Mouse (Mus musculus) kidney, postnatal 0 days (tissue): ENCODE data around the gene Ccnjl. TPM values are rescaled to one million over a fixed set of nuclear protein-coding genes. Genes with fewer than 3 reads are reported as not detected.

ENCODE experiments used
- ATAC-seq: fragments of 200-750 bp; cut with Nextera tagmentation; replicated peaks from 2 replicates; pipeline ENCODE4 v1.8.0; 2017; ENCODE audit warnings: low read depth, moderate number of reproducible peaks, moderate TSS enrichment, moderate library complexity; ENCODE audit not compliant: low FRiP score
- DNase-seq: peaks from one replicate; pipeline ENCODE4 v3.0.0-alpha.2; 2016; ENCODE audit warnings: low spot score
- H3K27ac ChIP-seq: fragments of 300-500 bp; sonication (generic); 2 replicates; pipeline ENCODE4 v1.5.1; 2014; ENCODE audit warnings: mild to moderate bottlenecking
- H3K27me3 ChIP-seq: fragments of 300-500 bp; sonication (generic); 2 replicates; pipeline ENCODE4 v1.6.1; 2014; ENCODE audit warnings: low read length, mixed read lengths; ENCODE audit not compliant: insufficient read depth
- H3K36me3 ChIP-seq: fragments of 300-500 bp; sonication (generic); 2 replicates; pipeline ENCODE4 v1.6.1; 2014; ENCODE audit warnings: low read length, mixed read lengths; ENCODE audit not compliant: insufficient read depth
- H3K4me1 ChIP-seq: fragments of 300-500 bp; sonication (generic); replicated peaks from 2 replicates; pipeline ENCODE4 v1.6.1; 2014; ENCODE audit warnings: antibody characterized with exemption, low read length, mixed read lengths; ENCODE audit not compliant: insufficient read depth
- H3K4me2 ChIP-seq: fragments of 300-500 bp; sonication (generic); 2 replicates; pipeline ENCODE4 v1.6.1; 2014; ENCODE audit warnings: mild to moderate bottlenecking, low read length, moderate library complexity, mixed read lengths
- H3K4me3 ChIP-seq: fragments of 300-500 bp; sonication (generic); replicated peaks from 2 replicates; pipeline ENCODE4 v1.5.1; 2014; ENCODE audit warnings: low read depth, low read length
- H3K9ac ChIP-seq: fragments of 300-500 bp; sonication (generic); 2 replicates; pipeline ENCODE4 v1.6.1; 2014; ENCODE audit warnings: low read depth, low read length
- H3K9me3 ChIP-seq: fragments of 300-500 bp; sonication (generic); replicated peaks from 2 replicates; pipeline ENCODE4 v1.6.1; 2016; ENCODE audit warnings: low read length, inconsistent platforms, mixed read lengths
- CTCF ChIP-seq: IDR thresholded peaks from 2 replicates; pipeline ENCODE4 v1.5.1; 2016; ENCODE audit warnings: antibody characterized with exemption, low read depth, mild to moderate bottlenecking, moderate library complexity
- WGBS: fragments of 180-500 bp; shearing (Covaris S2); extraction: QIAGEN DNeasy Blood & Tissue Kit; methylation state at CpG from one replicate; pipeline ENCODE4 v1.1.7; 2014; 5-methylcytosine and 5-hydroxymethylcytosine counted together
- polyA plus RNA-seq: library from polyadenylated mRNA; unstranded; fragments of >200 nt; fragmentation: Nextera tagmentation; extraction: Ambion mirVana; gene quantifications from 2 replicates; pipeline ENCODE4 v1.2.1, GENCODE M21; 2015

The Ccnjl gene
- polyA plus RNA-seq, 1 experiment from 2014 or later: 14.2 TPM

- H3K9ac ChIP-seq: no peak overlapping the region
- ATAC-seq (no peak), DNase-seq (no peak)
- H3K27me3 ChIP-seq: no peaks in the 10 kb centered on the region
- WGBS: 12% methylated on average over 2 of the region's 2 CpGs
- H3K36me3 ChIP-seq: no peaks in the 10 kb centered on the region
- 0 out of 2 replicates have a peak, but pooled peaks have one; percentile 5 for TF ChIP-seq CTCF
- H3K4me1 ChIP-seq: peaks cover 17% of the 10 kb centered on the region
- H3K9me3 ChIP-seq: no peaks in the 10 kb centered on the region
- peak overlapping the region; percentile 19; the same call in 1 of the 2 replicates for H3K4me2 ChIP-seq
- peak overlapping the region; percentile 60 for H3K27ac ChIP-seq
- no peak overlapping the region for H3K4me3 ChIP-seq
Measured at GRCm38 (mm10) chr11:43565414-43565813, 36.8 kb downstream of the Ccnjl start.

DNA sequence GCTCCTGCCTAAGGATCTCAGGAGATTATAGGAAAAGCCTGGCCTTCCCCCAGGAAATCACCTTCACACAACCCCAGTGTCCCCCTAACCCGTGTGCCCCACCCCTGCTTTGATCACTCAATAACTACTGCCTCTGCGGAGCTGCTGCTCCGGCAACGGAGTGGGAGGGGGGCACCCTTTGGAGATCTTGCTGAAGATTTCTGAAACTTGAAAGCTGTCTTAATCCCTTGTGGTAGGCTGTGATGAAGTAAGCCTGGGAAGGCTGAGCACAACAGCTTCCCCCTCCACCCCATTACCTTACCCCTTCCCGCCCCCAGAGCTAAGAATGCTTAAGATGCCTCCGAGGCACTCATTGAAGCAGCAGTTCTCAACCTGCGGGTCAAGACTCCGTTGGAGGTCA, 37.3 kb downstream of the Ccnjl start:
- ATAC-seq: 0 out of 2 replicates have a peak, but pooled peaks have one; percentile 45
- no peaks in the 10 kb centered on the region for H3K9me3 ChIP-seq
- H3K27me3 ChIP-seq: no peaks in the 10 kb centered on the region
- no peak overlapping the region for H3K4me3 ChIP-seq
- no peak overlapping the region for H3K9ac ChIP-seq
- peak overlapping the region; percentile 19; the same call in 1 of the 2 replicates for H3K4me2 ChIP-seq
- DNase-seq: peak; percentile 66
- WGBS: 9% methylated on average over 8 of the region's 8 CpGs
- H3K4me1 ChIP-seq: peaks cover 18% of the 10 kb centered on the region
- TF ChIP-seq CTCF: no peak
- H3K36me3 ChIP-seq: no peaks in the 10 kb centered on the region
- peak overlapping the region; percentile 60 for H3K27ac ChIP-seq

DNA sequence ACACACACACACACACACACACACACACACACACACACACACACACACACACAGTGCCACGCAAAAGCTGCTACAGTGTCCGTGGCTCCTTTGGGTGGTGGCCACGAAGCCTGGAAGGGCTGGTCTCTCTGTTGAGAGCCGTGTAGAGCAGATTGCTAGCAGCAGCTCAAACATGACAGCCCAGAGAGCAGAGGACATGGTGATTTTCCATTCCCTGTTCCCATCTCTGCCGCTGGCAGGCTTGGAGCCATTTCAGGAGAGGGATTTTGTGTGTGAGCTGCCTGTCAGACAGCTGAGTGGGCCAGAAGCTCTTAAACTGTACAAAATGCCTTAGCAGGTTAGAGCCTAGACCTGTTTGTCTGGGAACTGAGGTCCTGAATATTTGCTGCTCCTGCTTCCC, 38.1 kb downstream of the Ccnjl start:
- 63% methylated on average over 5 of the region's 5 CpGs for WGBS

DNA sequence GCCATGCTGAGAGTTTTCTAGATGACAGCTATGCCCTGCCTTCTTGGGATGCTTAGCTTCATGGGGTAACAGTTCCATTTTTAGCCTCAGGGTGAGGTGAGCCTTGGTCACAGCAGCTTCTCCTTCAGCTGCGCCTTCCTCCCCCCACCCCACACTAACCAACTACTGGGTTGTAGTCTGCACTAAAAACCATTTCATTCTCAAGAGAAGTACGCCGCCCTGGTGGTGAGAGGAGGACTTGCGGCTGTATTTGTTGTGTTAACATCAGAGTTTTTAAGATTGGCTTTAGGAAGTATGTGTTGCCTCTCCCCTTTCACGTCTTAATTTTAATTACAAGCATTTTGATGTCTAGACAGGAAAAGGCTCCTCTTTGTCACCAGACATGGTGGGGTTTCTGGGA, 39.7 kb downstream of the Ccnjl start:
- DNase-seq: no peak
- H3K4me1 ChIP-seq: peaks cover 18% of the 10 kb centered on the region
- H3K27ac ChIP-seq: no peak overlapping the region

More for the DNA sequence above, 38.1 kb downstream of the Ccnjl start:
- TF ChIP-seq CTCF: no peak
- no peak for DNase-seq
- Histone ChIP-seq H3K9ac (no peak overlapping the region), H3K4me2 (no peak overlapping the region), H3K36me3 (no peaks in the 10 kb centered on the region), H3K4me1 (peaks cover 18% of the 10 kb centered on the region), H3K9me3 (no peaks in the 10 kb centered on the region), H3K4me3 (no peak overlapping the region), H3K27me3 (no peaks in the 10 kb centered on the region), H3K27ac (peak overlapping the region; percentile 71)
- ATAC-seq: no peak

DNA sequence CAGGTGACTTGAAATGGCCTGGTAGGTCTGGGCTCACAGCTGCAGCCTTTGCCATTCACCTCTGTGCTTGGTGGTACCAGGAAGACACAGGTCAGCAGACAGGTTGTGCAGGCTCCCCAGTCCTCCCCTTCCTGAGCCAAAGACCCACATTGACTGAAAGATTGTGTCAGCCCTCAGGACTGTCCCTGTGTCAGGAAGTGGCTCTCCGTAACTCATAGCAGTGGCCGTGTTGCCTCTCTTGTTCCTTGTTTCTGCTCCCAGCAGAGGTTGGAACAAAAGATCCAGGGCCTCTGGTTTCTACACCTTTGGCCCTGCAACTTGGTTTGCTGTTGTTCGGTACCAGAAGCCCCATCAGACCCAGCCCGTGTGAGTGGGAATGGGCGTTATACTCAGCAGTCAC, 40.6 kb downstream of the Ccnjl start:
- 55% methylated on average over 5 of the region's 5 CpGs for WGBS
- peaks cover 18% of the 10 kb centered on the region for H3K4me1 ChIP-seq
- H3K36me3 ChIP-seq: no peaks in the 10 kb centered on the region
- no peaks in the 10 kb centered on the region for H3K9me3 ChIP-seq
- no peak overlapping the region for H3K9ac ChIP-seq
- no peak overlapping the region for H3K4me3 ChIP-seq
- no peak for TF ChIP-seq CTCF
- H3K27me3 ChIP-seq: no peaks in the 10 kb centered on the region
- peak overlapping the region; percentile 70 for H3K27ac ChIP-seq
- H3K4me2 ChIP-seq: no peak overlapping the region
- ATAC-seq (no peak), DNase-seq (no peak)

More for the DNA sequence above, 39.7 kb downstream of the Ccnjl start:
- H3K27me3 ChIP-seq: no peaks in the 10 kb centered on the region
- no peak overlapping the region for H3K9ac ChIP-seq
- no peaks in the 10 kb centered on the region for H3K36me3 ChIP-seq
- no peak overlapping the region for H3K4me2 ChIP-seq
- no peak overlapping the region for H3K4me3 ChIP-seq
- ATAC-seq: no peak
- TF ChIP-seq CTCF: peak; percentile 70
- no peaks in the 10 kb centered on the region for H3K9me3 ChIP-seq
- WGBS: 75% methylated on average over 5 of the region's 5 CpGs

DNA sequence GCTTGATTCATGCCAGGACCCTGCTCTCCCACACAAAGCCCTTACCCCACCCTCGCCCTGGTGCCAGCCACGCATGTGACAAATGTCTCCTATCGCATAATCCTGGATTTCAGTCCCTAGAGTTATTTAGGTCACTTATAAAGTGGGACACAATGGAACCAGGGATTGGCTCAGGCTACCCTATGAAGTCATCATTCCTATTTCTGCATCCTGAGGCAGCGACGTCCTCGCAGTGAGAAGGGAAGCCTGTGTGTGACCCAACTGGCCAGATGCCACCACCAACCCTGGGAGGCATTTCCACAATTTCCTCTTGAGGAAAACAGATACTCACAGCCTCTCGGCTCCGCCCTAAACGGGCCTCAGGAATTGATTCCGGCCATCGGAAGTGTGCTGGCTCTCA, 41.0 kb downstream of the Ccnjl start:
- Histone ChIP-seq H3K4me3 (no peak overlapping the region), H3K4me2 (no peak overlapping the region), H3K4me1 (peaks cover 18% of the 10 kb centered on the region), H3K27ac (peak overlapping the region; percentile 70), H3K36me3 (no peaks in the 10 kb centered on the region), H3K9ac (no peak overlapping the region), H3K9me3 (no peaks in the 10 kb centered on the region), H3K27me3 (no peaks in the 10 kb centered on the region)
- peak; percentile 61 for DNase-seq
- 52% methylated on average over 11 of the region's 11 CpGs for WGBS
- ATAC-seq: no peak; the same call in 1 of the 2 replicates
- no peak for TF ChIP-seq CTCF

DNA sequence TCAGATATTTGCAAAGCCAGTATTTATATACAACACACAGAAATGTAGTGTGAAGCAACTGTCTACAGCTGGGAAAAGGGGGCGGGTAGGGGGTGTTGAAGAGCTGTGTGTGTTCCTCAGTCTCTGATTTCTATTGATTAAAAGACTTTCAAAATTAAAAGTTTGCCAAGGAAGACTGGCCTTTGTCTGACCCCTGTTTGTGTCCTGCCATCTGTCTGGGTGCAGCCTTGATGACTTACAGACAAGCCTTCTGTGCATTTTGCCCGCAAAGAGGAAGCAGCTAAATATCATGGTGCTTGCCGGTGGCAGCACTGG, 46.4 kb downstream of the Ccnjl start:
- Histone ChIP-seq H3K36me3 (peaks cover 6% of the 10 kb centered on the region; the same call in 1 of the 2 replicates), H3K4me3 (no peak overlapping the region), H3K4me1 (peaks cover 15% of the 10 kb centered on the region; the same call in 1 of the 2 replicates), H3K4me2 (no peak overlapping the region), H3K27ac (no peak overlapping the region), H3K9me3 (no peaks in the 10 kb centered on the region), H3K27me3 (no peaks in the 10 kb centered on the region), H3K9ac (no peak overlapping the region)
- 21% methylated on average over 3 of the region's 3 CpGs for WGBS
- no peak for TF ChIP-seq CTCF
- no peak for ATAC-seq
- no peak for DNase-seq
